In the genomic region with DNA sequence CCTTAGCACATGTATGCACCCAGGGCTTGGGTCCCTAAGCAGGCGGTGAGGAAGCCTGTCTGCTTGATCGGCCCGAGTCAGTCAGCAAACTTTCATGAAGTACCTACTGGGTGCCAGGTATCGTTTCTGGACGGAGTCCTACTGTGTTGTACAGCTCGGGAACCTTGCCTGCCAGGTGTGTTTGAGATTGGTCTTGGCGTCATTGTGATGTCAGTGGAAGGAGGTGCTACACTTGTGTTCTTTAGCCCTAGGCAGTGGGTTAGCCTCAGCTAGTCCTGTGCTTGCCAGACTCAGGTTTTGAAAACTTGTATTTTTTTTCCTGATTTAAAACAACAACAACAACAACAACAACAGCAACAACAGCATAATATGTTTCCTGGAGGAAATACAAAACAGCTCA, we compare ENCODE assay signal across 22 mouse cellular contexts.
"Had no signal": no experiment of that assay in that cellular context is flagged by ENCODE, and none has a peak within 500 bp of the region (broad histone marks: within the 10 kb centered on the region; RNA-seq: fewer than 3 reads in every experiment).

No protein-coding gene starts in this region.

- DNase-seq: kidney, adult 8-10 months; kidney, postnatal 14 days; kidney, postnatal 4 days; liver; lung, adult 18-20 months; lung, postnatal 10 days; lung, postnatal 36 days; right cerebral cortex, postnatal 14 days; spleen, adult 18-20 months; thymus, postnatal 25 days had no signal

- ATAC-seq: liver, embryonic 12.5 days; midbrain, embryonic 13.5 days; midbrain, embryonic 16.5 days had no signal

- H3K4me3 ChIP-seq: kidney, embryonic 15.5 days; limb, embryonic 10.5 days; limb, embryonic 13.5 days; liver, embryonic 12.5 days; liver, embryonic 15.5 days; lung, embryonic 15.5 days; megakaryocyte, embryonic 14.5 days; midbrain, embryonic 10.5 days; midbrain, embryonic 13.5 days; myocyte; neural tube, embryonic 13.5 days had no signal

- H3K4me2 ChIP-seq: kidney, embryonic 15.5 days; limb, embryonic 13.5 days; liver, embryonic 12.5 days; liver, embryonic 15.5 days; lung, embryonic 15.5 days; midbrain, embryonic 13.5 days; neural tube, embryonic 13.5 days had no signal

- H3K9ac ChIP-seq: kidney, embryonic 15.5 days; liver, embryonic 12.5 days; liver, embryonic 15.5 days; lung, embryonic 15.5 days; midbrain, embryonic 13.5 days; neural tube, embryonic 13.5 days had no signal

- H3K36me3 ChIP-seq: kidney, embryonic 15.5 days; limb, embryonic 10.5 days; limb, embryonic 13.5 days; liver, embryonic 12.5 days; liver, embryonic 15.5 days; lung, embryonic 15.5 days; midbrain, embryonic 10.5 days; midbrain, embryonic 13.5 days; neural tube, embryonic 13.5 days had no signal

- H3K9me3 ChIP-seq: kidney, embryonic 15.5 days; limb, embryonic 10.5 days; liver, embryonic 12.5 days; liver, embryonic 15.5 days; lung, embryonic 15.5 days; midbrain, embryonic 13.5 days; neural tube, embryonic 13.5 days had no signal

- H3K27ac ChIP-seq: limb, embryonic 13.5 days; liver, embryonic 12.5 days; liver, embryonic 15.5 days; lung, embryonic 15.5 days; midbrain, embryonic 10.5 days; midbrain, embryonic 13.5 days; neural tube, embryonic 13.5 days had no signal
